14 mouse cellular contexts compared by ENCODE assay signal in the genomic region with DNA sequence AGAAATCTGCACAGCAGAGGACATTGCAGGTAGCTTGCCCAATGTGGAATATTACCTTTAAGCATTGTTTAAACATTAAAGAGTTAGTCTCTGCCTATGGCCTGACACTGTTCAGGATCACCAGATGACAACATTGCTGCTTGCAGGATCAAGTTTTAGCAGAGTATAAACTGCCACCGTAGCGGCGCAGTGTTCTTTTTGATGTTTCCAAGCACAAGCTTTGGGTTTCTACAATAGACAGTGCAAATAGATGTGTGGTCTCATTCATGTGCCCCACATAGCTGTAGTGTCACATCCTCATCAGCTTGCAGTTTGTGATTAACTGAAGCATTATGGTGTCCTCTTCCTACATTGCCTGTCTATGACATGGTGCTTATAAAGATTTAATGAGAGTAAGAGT.
"Had no signal": no experiment of that assay in that cellular context is flagged by ENCODE, and none has a peak within 500 bp of the region (broad histone marks: within the 10 kb centered on the region; RNA-seq: fewer than 3 reads in every experiment).

No protein-coding gene starts in this region.

- H3K9me3 ChIP-seq: limb, embryonic 15.5 days; liver, embryonic 13.5 days; neural tube, embryonic 12.5 days; stomach, embryonic 15.5 days had no signal

- H3K9ac ChIP-seq: limb, embryonic 15.5 days; liver, embryonic 13.5 days; liver, postnatal 0 days; neural tube, embryonic 12.5 days; stomach, embryonic 15.5 days had no signal

- H3K27me3 ChIP-seq: limb, embryonic 15.5 days; liver, embryonic 13.5 days; neural tube, embryonic 12.5 days; stomach, embryonic 15.5 days had no signal

- H3K4me2 ChIP-seq: limb, embryonic 15.5 days; liver, embryonic 13.5 days; neural tube, embryonic 12.5 days; stomach, embryonic 15.5 days had no signal

- DNase-seq: kidney, adult 2 months; kidney, postnatal 25 days; liver, embryonic 13.5 days; liver, postnatal 0 days; lung, postnatal 36 days; midbrain, embryonic 14.5 days; retina, postnatal 1 day; right cerebral cortex, postnatal 14 days had no signal

- H3K27ac ChIP-seq: left cerebral cortex, adult 2 months; limb, embryonic 15.5 days; liver, embryonic 13.5 days; neural tube, embryonic 12.5 days; stomach, embryonic 15.5 days had no signal

- H3K36me3 ChIP-seq: limb, embryonic 15.5 days; liver, embryonic 13.5 days had no signal

- H3K4me1 ChIP-seq: limb, embryonic 15.5 days; neural tube, embryonic 12.5 days; stomach, embryonic 15.5 days had no signal

- ATAC-seq: intestine, embryonic 16.5 days; liver, postnatal 0 days had no signal

- H3K4me3 ChIP-seq: left cerebral cortex, adult 2 months; limb, embryonic 15.5 days; liver, embryonic 13.5 days; myocyte; neural tube, embryonic 12.5 days; stomach, embryonic 15.5 days had no signal
